Mouse (Mus musculus) left cerebral cortex, adult 11 months (tissue): ENCODE data around the gene 2210017I01Rik.

Experiments used
- DNase-seq: peaks from one replicate; pipeline ENCODE4 v3.0.0; 2022; ENCODE audit warnings: low spot score

Gene 2210017I01Rik

GRCm38 (mm10) chr3:92607392-92607791 is at the start of gene 2210017I01Rik:
Gene 2210017I01Rik, minus strand, starts transcription at chr3:92607492.
- DNase-seq: no peak

- DNase-seq: no peak
These were observed 49.5 kb upstream of the 2210017I01Rik start, which contains the start of gene Lce1b for GRCm38 (mm10) chr3:92656826-92657225. Gene Lce1b, minus strand, starts transcription at chr3:92656926.

GRCm38 (mm10) chr3:92648207-92648606 is 40.9 kb upstream of the 2210017I01Rik start, which contains the start of gene Lce1a1:
Gene Lce1a1, minus strand, starts transcription at chr3:92648307.
- DNase-seq: no peak

- no peak for DNase-seq
These were observed 32.6 kb upstream of the 2210017I01Rik start for GRCm38 (mm10) chr3:92639854-92640253.

- DNase-seq: no peak
These were observed 31.3 kb upstream of the 2210017I01Rik start for GRCm38 (mm10) chr3:92638653-92638991.

- no peak for DNase-seq
These were observed 30.7 kb upstream of the 2210017I01Rik start for GRCm38 (mm10) chr3:92637745-92638652.

GRCm38 (mm10) chr3:92621560-92621959 is 14.3 kb upstream of the 2210017I01Rik start, which contains the start of gene Lce6a:
Gene Lce6a, minus strand, starts transcription at chr3:92621660.
- DNase-seq: no peak

GRCm38 (mm10) chr3:92609804-92610203 is 2.5 kb upstream of the 2210017I01Rik start:
- no peak for DNase-seq

- DNase-seq: no peak
These were observed 5.1 kb downstream of the 2210017I01Rik start for GRCm38 (mm10) chr3:92602169-92602568.

GRCm38 (mm10) chr3:92600456-92600855 is 6.8 kb downstream of the 2210017I01Rik start:
- no peak for DNase-seq

GRCm38 (mm10) chr3:92599973-92600372 is 7.3 kb downstream of the 2210017I01Rik start:
- DNase-seq: no peak

- DNase-seq: no peak
These were observed 8.9 kb downstream of the 2210017I01Rik start for GRCm38 (mm10) chr3:92598429-92598828.

- no peak for DNase-seq
These were observed 18.4 kb downstream of the 2210017I01Rik start, which contains the start of gene Smcp for GRCm38 (mm10) chr3:92588858-92589257. Gene Smcp, minus strand, starts transcription at chr3:92588997.

- DNase-seq: no peak
These were observed 20.1 kb downstream of the 2210017I01Rik start for GRCm38 (mm10) chr3:92587190-92587589.

- no peak for DNase-seq
These were observed 22.2 kb downstream of the 2210017I01Rik start for GRCm38 (mm10) chr3:92585055-92585454.

- no peak for DNase-seq
These were observed 24.0 kb downstream of the 2210017I01Rik start for GRCm38 (mm10) chr3:92583164-92583826.

GRCm38 (mm10) chr3:92579508-92579907 is 27.8 kb downstream of the 2210017I01Rik start:
- no peak for DNase-seq

- DNase-seq: no peak
These were observed 28.5 kb downstream of the 2210017I01Rik start for GRCm38 (mm10) chr3:92578652-92579413.

GRCm38 (mm10) chr3:92573449-92574041 is 33.7 kb downstream of the 2210017I01Rik start, which contains the start of gene Ivl:
Gene Ivl, minus strand, starts transcription at chr3:92573735.
- no peak for DNase-seq

GRCm38 (mm10) chr3:92572514-92573155 is 34.7 kb downstream of the 2210017I01Rik start:
- no peak for DNase-seq

GRCm38 (mm10) chr3:92568752-92569151 is 38.5 kb downstream of the 2210017I01Rik start:
- DNase-seq: no peak
